Mouse (Mus musculus): ENCODE measurements around the gene Ugt1a1. TPM values are rescaled to one million over a fixed set of nuclear protein-coding genes. Genes with fewer than 3 reads are reported as not detected.
A peak's percentile ranks its signal among the peaks of the same experiment; 100 is the strongest.
"Not testable (repeated sequence)": the region's sequence is repeated elsewhere in the genome, so short reads cannot be mapped to it uniquely, and the experiment has no call there.

Ugt1a1 gene
- not detected in 2 replicates for polyA plus RNA-seq (2014; fragmentation: Nextera tagmentation; extraction: Ambion mirVana)

DNA sequence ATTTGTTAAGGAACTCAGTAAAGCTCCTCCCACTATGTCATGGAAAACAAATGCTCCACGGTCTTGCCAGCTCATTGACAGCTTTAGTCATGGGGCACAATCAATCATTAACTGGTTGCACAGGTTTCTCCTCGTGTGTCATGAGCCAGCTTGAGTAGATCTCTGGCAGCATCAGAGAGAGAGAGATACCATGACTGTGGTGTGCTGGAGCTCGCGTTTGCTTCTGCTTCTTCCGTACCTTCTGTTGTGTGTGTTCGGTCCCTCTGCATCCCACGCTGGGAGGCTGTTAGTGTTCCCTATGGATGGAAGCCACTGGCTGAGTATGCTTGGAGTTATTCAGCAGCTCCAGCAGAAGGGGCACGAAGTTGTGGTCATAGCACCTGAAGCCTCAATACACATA, at the start of gene Ugt1a1:
TSS of gene Ugt1a1 (plus strand) at position 148 of the 400 bp plus-strand sequence.
- no peak within 1 kb of the TSS for H3K4me2 ChIP-seq (ENCODE audit: low read depth, low read length)
- H3K27me3 ChIP-seq (ENCODE audit: control insufficient read depth, insufficient read depth, low read length) = no peaks in the 10 kb centered on the region
- no peaks in the 10 kb centered on the region for H3K36me3 ChIP-seq (replicated peaks; ENCODE audit: control insufficient read depth, insufficient read depth, low read depth, low read length)
- H3K27ac ChIP-seq (replicated peaks; ENCODE audit: low read depth, low read length) = no peak within 1 kb of the TSS
- no peak within 1 kb of the TSS for H3K4me3 ChIP-seq (ENCODE audit: low read depth, low read length)
- no peaks in the 10 kb centered on the region for H3K4me1 ChIP-seq (ENCODE audit: control insufficient read depth, insufficient read depth, low read length)
- no peak within 1 kb of the TSS for H3K9ac ChIP-seq (replicated peaks; ENCODE audit: low read length)
- ATAC-seq (replicated peaks; ENCODE audit: insufficient number of reproducible peaks, low FRiP score, low TSS enrichment, low read depth) (no peak), DNase-seq (ENCODE audit: low spot score) (peak; percentile 5)
- 72% methylated on average over 8 of the region's 8 CpGs for WGBS
- H3K9me3 ChIP-seq (replicated peaks; ENCODE audit: control insufficient read depth, low read length) = peaks cover 43% of the 10 kb centered on the region

DNA sequence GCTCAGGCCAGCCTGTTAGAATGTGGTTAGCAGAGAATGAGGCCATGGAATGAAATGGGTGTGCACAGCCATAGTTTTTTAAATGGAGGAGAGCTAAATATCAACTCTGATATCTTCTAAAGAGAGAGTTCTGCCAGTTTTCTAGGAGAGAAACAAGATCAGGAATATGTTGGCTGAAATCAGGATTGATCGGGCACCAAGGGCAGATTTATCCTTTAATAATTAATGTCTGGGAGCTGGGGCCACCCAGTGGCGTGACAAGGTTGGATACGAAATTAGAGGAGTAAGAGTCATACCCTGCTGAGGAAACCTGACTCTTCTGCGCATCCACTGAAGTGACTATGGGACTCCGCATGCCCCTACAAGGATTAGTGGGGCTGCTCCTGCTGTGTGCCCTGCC, 46.0 kb upstream of the Ugt1a1 start, which contains the start of gene Ugt1a5:
TSS of gene Ugt1a5 (plus strand) at position 302 of the 400 bp plus-strand sequence.
- no peaks in the 10 kb centered on the region for H3K4me1 ChIP-seq (ENCODE audit: control insufficient read depth, insufficient read depth, low read length)
- H3K27me3 ChIP-seq (ENCODE audit: control insufficient read depth, insufficient read depth, low read length) = no peaks in the 10 kb centered on the region
- H3K4me2 ChIP-seq (ENCODE audit: low read depth, low read length) = no peak within 1 kb of the TSS
- no peak within 1 kb of the TSS for H3K27ac ChIP-seq (replicated peaks; ENCODE audit: low read depth, low read length)
- DNase-seq (ENCODE audit: low spot score) = no peak
- no peak within 1 kb of the TSS for H3K9ac ChIP-seq (replicated peaks; ENCODE audit: low read length)
- no peaks in the 10 kb centered on the region for H3K36me3 ChIP-seq (replicated peaks; ENCODE audit: control insufficient read depth, insufficient read depth, low read depth, low read length)
- H3K9me3 ChIP-seq (replicated peaks; ENCODE audit: control insufficient read depth, low read length) = no peaks in the 10 kb centered on the region
- no peak for ATAC-seq (replicated peaks; ENCODE audit: insufficient number of reproducible peaks, low FRiP score, low TSS enrichment, low read depth)
- WGBS = 73% methylated on average over 5 of the region's 5 CpGs
- no peak within 1 kb of the TSS for H3K4me3 ChIP-seq (ENCODE audit: low read depth, low read length)

DNA sequence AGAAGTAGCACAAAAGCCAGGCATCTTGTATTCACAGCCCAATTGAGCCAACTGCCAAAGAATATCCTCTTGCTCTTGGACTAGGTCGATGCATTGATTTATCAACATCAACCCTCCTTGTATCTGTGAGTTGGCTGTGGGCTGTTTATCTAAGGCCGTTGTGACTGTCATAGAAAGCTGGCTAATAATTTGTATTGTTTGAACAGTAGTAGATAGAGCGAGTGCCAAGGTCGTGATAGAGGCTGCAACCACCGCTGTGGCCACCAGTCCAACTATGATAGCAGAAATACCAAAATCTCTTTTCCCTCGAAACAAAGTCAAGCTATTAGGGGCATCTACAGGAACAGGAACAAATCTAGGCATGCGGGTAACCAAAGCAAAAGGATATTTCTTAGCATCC, 39.6 kb upstream of the Ugt1a1 start:
- not testable (repeated sequence) for H3K27me3 ChIP-seq (ENCODE audit: control insufficient read depth, insufficient read depth, low read length); H3K4me3 ChIP-seq (ENCODE audit: low read depth, low read length); H3K27ac ChIP-seq (replicated peaks; ENCODE audit: low read depth, low read length); DNase-seq (ENCODE audit: low spot score); H3K9me3 ChIP-seq (replicated peaks; ENCODE audit: control insufficient read depth, low read length); H3K4me1 ChIP-seq (ENCODE audit: control insufficient read depth, insufficient read depth, low read length); H3K4me2 ChIP-seq (ENCODE audit: low read depth, low read length); ATAC-seq (replicated peaks; ENCODE audit: insufficient number of reproducible peaks, low FRiP score, low TSS enrichment, low read depth); H3K36me3 ChIP-seq (replicated peaks; ENCODE audit: control insufficient read depth, insufficient read depth, low read depth, low read length); H3K9ac ChIP-seq (replicated peaks; ENCODE audit: low read length)
- 89% methylated on average over 5 of the region's 7 CpGs for WGBS

DNA sequence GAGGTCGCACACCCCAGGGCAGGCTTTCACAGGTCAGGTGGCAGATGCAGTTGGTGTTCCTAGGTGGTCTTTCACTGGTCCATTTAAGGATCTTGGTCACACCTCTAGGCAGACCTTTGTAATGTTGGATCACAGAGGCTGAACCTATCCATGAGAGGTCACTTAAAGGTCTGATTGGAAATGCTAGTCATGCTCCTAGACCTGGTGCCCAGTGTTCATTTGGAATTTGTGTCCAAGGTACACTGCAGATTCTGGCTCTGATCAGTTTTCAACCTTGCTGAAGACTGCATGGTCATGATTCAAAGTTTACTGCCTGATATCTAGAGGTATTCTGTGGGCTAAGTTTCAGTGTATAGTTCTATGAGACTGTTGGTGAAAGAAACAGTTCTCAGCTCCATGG, 32.1 kb upstream of the Ugt1a1 start:
- H3K9ac ChIP-seq (replicated peaks; ENCODE audit: low read length) = no peak overlapping the region
- WGBS = 69% methylated on average over 1 of the region's 1 CpGs
- no peak overlapping the region for H3K27ac ChIP-seq (replicated peaks; ENCODE audit: low read depth, low read length)
- H3K4me3 ChIP-seq (ENCODE audit: low read depth, low read length) = no peak overlapping the region
- H3K27me3 ChIP-seq (ENCODE audit: control insufficient read depth, insufficient read depth, low read length) = no peaks in the 10 kb centered on the region
- H3K36me3 ChIP-seq (replicated peaks; ENCODE audit: control insufficient read depth, insufficient read depth, low read depth, low read length) = no peaks in the 10 kb centered on the region
- no peak overlapping the region for H3K4me2 ChIP-seq (ENCODE audit: low read depth, low read length)
- DNase-seq (ENCODE audit: low spot score) (no peak), ATAC-seq (replicated peaks; ENCODE audit: insufficient number of reproducible peaks, low FRiP score, low TSS enrichment, low read depth) (no peak)
- H3K9me3 ChIP-seq (replicated peaks; ENCODE audit: control insufficient read depth, low read length) = no peaks in the 10 kb centered on the region
- no peaks in the 10 kb centered on the region for H3K4me1 ChIP-seq (ENCODE audit: control insufficient read depth, insufficient read depth, low read length)

DNA sequence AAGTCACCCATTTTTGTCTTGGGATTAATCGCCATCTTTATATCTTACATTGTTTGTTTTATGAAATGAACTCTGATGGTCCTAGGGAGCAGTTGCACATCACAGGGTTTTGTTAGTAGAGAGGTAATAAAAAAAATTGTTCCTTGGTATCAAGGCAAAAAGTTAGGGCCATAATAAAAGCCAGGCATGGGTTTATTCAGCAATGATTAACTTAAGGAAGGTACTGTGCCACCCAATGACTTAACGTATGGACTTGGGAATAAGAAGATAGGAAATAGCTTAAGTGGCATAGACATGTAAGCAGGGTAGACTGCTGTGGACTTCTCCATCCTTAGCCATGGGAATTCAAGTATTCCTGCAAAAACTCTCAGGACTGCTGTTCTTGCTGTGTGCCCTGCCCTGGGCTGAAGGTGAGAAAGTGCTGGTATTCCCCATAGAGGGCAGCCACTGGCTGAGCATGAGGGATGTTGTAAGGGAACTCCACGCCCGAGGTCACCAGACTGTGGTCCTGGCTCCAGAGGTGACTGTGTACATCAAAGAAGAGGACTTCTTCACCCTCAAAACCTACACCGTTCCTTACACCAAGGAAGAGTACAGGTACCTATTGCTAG, 25.3 kb upstream of the Ugt1a1 start:
- Histone ChIP-seq H3K4me2 (ENCODE audit: low read depth, low read length) (no peak overlapping the region), H3K27me3 (ENCODE audit: control insufficient read depth, insufficient read depth, low read length) (no peaks in the 10 kb centered on the region), H3K9me3 (replicated peaks; ENCODE audit: control insufficient read depth, low read length) (no peaks in the 10 kb centered on the region), H3K4me3 (ENCODE audit: low read depth, low read length) (no peak overlapping the region), H3K27ac (replicated peaks; ENCODE audit: low read depth, low read length) (no peak overlapping the region), H3K4me1 (ENCODE audit: control insufficient read depth, insufficient read depth, low read length) (no peaks in the 10 kb centered on the region), H3K9ac (replicated peaks; ENCODE audit: low read length) (no peak overlapping the region), H3K36me3 (replicated peaks; ENCODE audit: control insufficient read depth, insufficient read depth, low read depth, low read length) (no peaks in the 10 kb centered on the region)
- ATAC-seq (replicated peaks; ENCODE audit: insufficient number of reproducible peaks, low FRiP score, low TSS enrichment, low read depth) (no peak), DNase-seq (ENCODE audit: low spot score) (no peak)
- 89% methylated on average over 5 of the region's 5 CpGs for WGBS

DNA sequence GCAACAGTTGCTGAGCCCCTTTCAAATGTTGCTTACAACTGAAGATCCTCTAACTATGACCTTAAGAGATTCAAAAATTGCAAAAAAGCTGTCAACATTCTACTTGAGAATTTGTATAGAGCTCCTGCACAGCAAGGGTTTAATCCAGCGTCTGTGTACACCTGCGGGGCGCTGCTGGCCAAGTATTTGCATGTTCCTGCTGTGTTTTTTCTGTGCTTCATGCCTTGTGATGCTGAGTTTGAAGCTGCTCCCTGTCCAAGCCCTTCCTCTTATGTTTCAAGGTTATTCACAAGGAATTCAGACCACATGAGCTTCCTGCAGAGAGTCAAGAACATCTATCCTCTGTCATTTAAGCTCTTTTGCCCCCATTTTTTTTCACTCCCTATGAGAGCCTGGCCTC, 19.6 kb upstream of the Ugt1a1 start:
- Histone ChIP-seq H3K4me1 (ENCODE audit: control insufficient read depth, insufficient read depth, low read length) (no peaks in the 10 kb centered on the region), H3K27ac (replicated peaks; ENCODE audit: low read depth, low read length) (no peak overlapping the region), H3K4me2 (ENCODE audit: low read depth, low read length) (no peak overlapping the region), H3K9me3 (replicated peaks; ENCODE audit: control insufficient read depth, low read length) (no peaks in the 10 kb centered on the region), H3K9ac (replicated peaks; ENCODE audit: low read length) (no peak overlapping the region), H3K4me3 (ENCODE audit: low read depth, low read length) (no peak overlapping the region), H3K36me3 (replicated peaks; ENCODE audit: control insufficient read depth, insufficient read depth, low read depth, low read length) (no peaks in the 10 kb centered on the region), H3K27me3 (ENCODE audit: control insufficient read depth, insufficient read depth, low read length) (no peaks in the 10 kb centered on the region)
- no peak for ATAC-seq (replicated peaks; ENCODE audit: insufficient number of reproducible peaks, low FRiP score, low TSS enrichment, low read depth)
- DNase-seq (ENCODE audit: low spot score) = no peak
- 62% methylated on average over 3 of the region's 3 CpGs for WGBS

DNA sequence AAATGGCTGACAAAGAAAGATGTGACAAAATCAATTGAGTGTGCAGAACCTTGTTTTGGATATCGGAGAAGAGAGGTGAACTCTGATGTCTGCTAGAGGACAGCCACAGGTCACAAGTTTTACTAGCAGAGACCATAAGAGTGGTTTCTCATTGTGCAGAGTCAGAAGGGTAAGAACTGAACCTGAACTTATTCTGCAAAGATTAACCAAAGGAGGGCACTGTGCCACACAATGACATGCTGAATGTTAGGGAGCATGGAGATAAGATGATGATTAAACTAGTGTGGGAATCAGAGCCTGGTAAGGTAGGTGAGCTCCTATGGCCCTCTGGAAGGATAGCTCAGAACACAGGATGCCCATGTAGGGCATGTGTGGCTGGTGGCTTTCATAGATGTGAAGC, 16.1 kb upstream of the Ugt1a1 start:
- Histone ChIP-seq H3K4me2 (ENCODE audit: low read depth, low read length) (no peak overlapping the region), H3K4me1 (ENCODE audit: control insufficient read depth, insufficient read depth, low read length) (no peaks in the 10 kb centered on the region), H3K9ac (replicated peaks; ENCODE audit: low read length) (no peak overlapping the region), H3K9me3 (replicated peaks; ENCODE audit: control insufficient read depth, low read length) (no peaks in the 10 kb centered on the region), H3K27me3 (ENCODE audit: control insufficient read depth, insufficient read depth, low read length) (no peaks in the 10 kb centered on the region), H3K4me3 (ENCODE audit: low read depth, low read length) (no peak overlapping the region), H3K36me3 (replicated peaks; ENCODE audit: control insufficient read depth, insufficient read depth, low read depth, low read length) (no peaks in the 10 kb centered on the region), H3K27ac (replicated peaks; ENCODE audit: low read depth, low read length) (no peak overlapping the region)
- 90% methylated on average over 1 of the region's 1 CpGs for WGBS
- DNase-seq (ENCODE audit: low spot score) = no peak
- ATAC-seq (replicated peaks; ENCODE audit: insufficient number of reproducible peaks, low FRiP score, low TSS enrichment, low read depth) = no peak

DNA sequence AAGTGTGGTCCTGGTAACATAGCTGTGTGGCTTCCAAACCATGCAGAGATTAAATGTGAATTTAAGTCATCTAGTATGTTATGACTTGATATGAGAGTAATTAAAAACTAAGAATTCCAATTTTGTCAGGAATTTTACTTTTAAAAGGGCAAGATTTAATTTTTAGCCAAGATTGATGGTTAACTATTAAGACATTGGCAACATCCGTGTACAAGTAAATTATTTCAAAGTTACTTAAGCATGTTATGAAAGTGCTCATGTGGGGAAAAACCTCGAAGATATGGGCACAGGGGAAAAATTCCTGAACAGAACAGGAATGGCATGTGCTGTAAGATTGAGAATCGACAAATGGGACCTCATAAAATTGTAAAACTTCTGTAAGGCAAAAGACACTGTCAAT, 14.3 kb upstream of the Ugt1a1 start:
- 71% methylated on average over 3 of the region's 3 CpGs for WGBS
- Histone ChIP-seq H3K9me3 (replicated peaks; ENCODE audit: control insufficient read depth, low read length) (no peaks in the 10 kb centered on the region), H3K27me3 (ENCODE audit: control insufficient read depth, insufficient read depth, low read length) (no peaks in the 10 kb centered on the region), H3K4me2 (ENCODE audit: low read depth, low read length) (no peak overlapping the region), H3K9ac (replicated peaks; ENCODE audit: low read length) (no peak overlapping the region), H3K27ac (replicated peaks; ENCODE audit: low read depth, low read length) (no peak overlapping the region), H3K4me3 (ENCODE audit: low read depth, low read length) (no peak overlapping the region), H3K4me1 (ENCODE audit: control insufficient read depth, insufficient read depth, low read length) (no peaks in the 10 kb centered on the region), H3K36me3 (replicated peaks; ENCODE audit: control insufficient read depth, insufficient read depth, low read depth, low read length) (no peaks in the 10 kb centered on the region)
- no peak for ATAC-seq (replicated peaks; ENCODE audit: insufficient number of reproducible peaks, low FRiP score, low TSS enrichment, low read depth)
- no peak for DNase-seq (ENCODE audit: low spot score)

Measured in embryonic facial prominence, embryonic 11.5 days (tissue).